Mouse (Mus musculus): ENCODE measurements around the gene Mreg. TPM values are rescaled to one million over a fixed set of nuclear protein-coding genes. Genes with fewer than 3 reads are reported as not detected.
"Not testable (repeated sequence)": the region's sequence is repeated elsewhere in the genome, so short reads cannot be mapped to it uniquely, and the experiment has no call there.

The Mreg gene
- polyA plus RNA-seq, 1 experiment from 2014 or later = 9.2 TPM

GRCm38 (mm10) chr1:72248226-72248737 is 36.2 kb upstream of the Mreg start:
- WGBS = 48% methylated on average over 9 of the region's 9 CpGs
- H3K4me1 ChIP-seq (ENCODE audit: control insufficient read depth, insufficient read depth, low read length); H3K4me2 ChIP-seq (replicated peaks; ENCODE audit: low read depth, low read length); H3K4me3 ChIP-seq (ENCODE audit: low read depth, low read length); H3K9ac ChIP-seq (replicated peaks; ENCODE audit: low read depth, low read length); ATAC-seq (ENCODE audit: insufficient number of reproducible peaks, insufficient read depth, low FRiP score, low read depth); H3K27me3 ChIP-seq (ENCODE audit: control insufficient read depth, insufficient read depth, low read length); H3K36me3 ChIP-seq (ENCODE audit: control insufficient read depth, insufficient read depth, low read length); H3K27ac ChIP-seq (ENCODE audit: low read length); H3K9me3 ChIP-seq (ENCODE audit: control insufficient read depth, low read depth, low read length): not testable (repeated sequence)

- no peaks in the 10 kb centered on the region for H3K9me3 ChIP-seq (ENCODE audit: control insufficient read depth, low read depth, low read length)
- H3K27ac ChIP-seq (ENCODE audit: low read length) = peak overlapping the region; percentile 98; the same call in 1 of the 2 replicates
- no peak overlapping the region; the same call in 1 of the 2 replicates for H3K4me3 ChIP-seq (ENCODE audit: low read depth, low read length)
- WGBS = 1% methylated on average over 12 of the region's 12 CpGs
- H3K27me3 ChIP-seq (ENCODE audit: control insufficient read depth, insufficient read depth, low read length) = no peaks in the 10 kb centered on the region
- no peaks in the 10 kb centered on the region for H3K4me1 ChIP-seq (ENCODE audit: control insufficient read depth, insufficient read depth, low read length)
- H3K4me2 ChIP-seq (replicated peaks; ENCODE audit: low read depth, low read length) = no peak overlapping the region
- ATAC-seq (ENCODE audit: insufficient number of reproducible peaks, insufficient read depth, low FRiP score, low read depth) = peak; percentile 86
- H3K36me3 ChIP-seq (ENCODE audit: control insufficient read depth, insufficient read depth, low read length) = no peaks in the 10 kb centered on the region
- H3K9ac ChIP-seq (replicated peaks; ENCODE audit: low read depth, low read length) = no peak overlapping the region
Observed at GRCm38 (mm10) chr1:72244317-72245036, 32.4 kb upstream of the Mreg start.

DNA sequence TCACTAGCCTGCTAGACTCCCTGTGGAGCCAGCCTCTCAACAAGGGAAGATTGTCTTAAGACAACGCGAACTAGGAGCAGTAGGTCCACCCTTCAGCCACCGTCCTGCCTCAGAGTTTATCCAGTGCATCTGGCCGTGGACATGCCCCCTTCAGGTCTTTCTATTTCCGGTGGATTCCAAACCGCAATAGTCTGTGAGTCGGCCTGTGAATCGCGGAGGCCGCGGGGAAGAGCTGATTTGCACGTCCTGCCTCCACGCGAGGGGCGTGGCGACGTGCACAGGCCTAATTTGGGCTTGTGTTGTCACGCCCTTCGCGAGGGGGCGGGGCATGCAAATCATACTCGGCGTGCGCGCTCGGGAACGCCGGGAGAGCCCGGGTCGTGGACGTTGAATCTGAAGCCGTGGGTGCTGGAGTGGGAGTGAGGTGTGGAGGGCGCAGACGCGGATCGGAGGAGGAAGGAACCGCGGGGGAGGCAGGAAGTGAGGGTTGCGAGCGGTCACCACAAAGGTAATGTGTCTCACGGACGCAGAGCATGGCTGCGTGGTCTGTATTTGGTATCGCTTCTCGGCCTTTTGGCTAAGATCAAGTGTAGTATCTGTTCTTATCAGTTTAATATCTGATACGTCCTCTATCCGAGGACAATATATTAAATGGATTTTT is 31.7 kb upstream of the Mreg start:
- no peaks in the 10 kb centered on the region for H3K9me3 ChIP-seq (ENCODE audit: control insufficient read depth, low read depth, low read length)
- peak; percentile 93 for ATAC-seq (ENCODE audit: insufficient number of reproducible peaks, insufficient read depth, low FRiP score, low read depth)
- peak overlapping the region; percentile 38 for H3K4me3 ChIP-seq (ENCODE audit: low read depth, low read length)
- peak overlapping the region; percentile 53 for H3K4me2 ChIP-seq (replicated peaks; ENCODE audit: low read depth, low read length)
- peak overlapping the region; percentile 98 for H3K27ac ChIP-seq (ENCODE audit: low read length)
- H3K36me3 ChIP-seq (ENCODE audit: control insufficient read depth, insufficient read depth, low read length) = no peaks in the 10 kb centered on the region
- no peaks in the 10 kb centered on the region for H3K4me1 ChIP-seq (ENCODE audit: control insufficient read depth, insufficient read depth, low read length)
- WGBS = under 1% methylated on average over 46 of the region's 47 CpGs
- H3K27me3 ChIP-seq (ENCODE audit: control insufficient read depth, insufficient read depth, low read length) = no peaks in the 10 kb centered on the region
- H3K9ac ChIP-seq (replicated peaks; ENCODE audit: low read depth, low read length) = peak overlapping the region; percentile 68

DNA sequence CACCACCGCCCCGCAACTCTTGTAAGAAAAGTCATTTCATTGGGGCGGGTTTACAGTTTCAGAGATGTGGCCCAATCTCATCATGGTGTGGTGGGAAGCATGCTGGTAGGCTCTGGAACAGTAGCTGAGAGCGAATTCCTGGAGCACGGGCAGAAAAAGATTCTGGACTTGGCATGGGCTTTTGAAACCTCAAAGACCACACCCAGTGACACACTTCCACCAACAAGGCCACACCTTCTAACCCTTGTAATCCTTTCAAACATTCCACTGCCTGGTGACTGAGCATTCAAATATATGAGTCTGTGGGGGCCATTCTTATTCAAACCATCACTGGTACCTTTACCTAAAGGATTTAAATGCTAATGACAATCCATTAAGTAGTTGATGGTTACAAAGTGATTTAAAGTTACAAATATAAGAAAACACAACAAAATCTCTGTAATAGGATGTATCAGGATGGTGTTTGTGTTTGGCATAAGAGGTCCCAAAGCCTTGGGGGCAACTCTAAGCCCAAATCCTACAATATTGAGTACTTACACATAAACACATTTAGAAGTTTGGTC is 30.6 kb upstream of the Mreg start:
- no peaks in the 10 kb centered on the region for H3K9me3 ChIP-seq (ENCODE audit: control insufficient read depth, low read depth, low read length)
- no peaks in the 10 kb centered on the region for H3K27me3 ChIP-seq (ENCODE audit: control insufficient read depth, insufficient read depth, low read length)
- WGBS = 81% methylated on average over 5 of the region's 5 CpGs
- no peak for ATAC-seq (ENCODE audit: insufficient number of reproducible peaks, insufficient read depth, low FRiP score, low read depth)
- no peaks in the 10 kb centered on the region for H3K4me1 ChIP-seq (ENCODE audit: control insufficient read depth, insufficient read depth, low read length)
- H3K4me3 ChIP-seq (ENCODE audit: low read depth, low read length) = no peak overlapping the region
- no peak overlapping the region for H3K27ac ChIP-seq (ENCODE audit: low read length)
- H3K9ac ChIP-seq (replicated peaks; ENCODE audit: low read depth, low read length) = no peak overlapping the region
- no peaks in the 10 kb centered on the region for H3K36me3 ChIP-seq (ENCODE audit: control insufficient read depth, insufficient read depth, low read length)
- H3K4me2 ChIP-seq (replicated peaks; ENCODE audit: low read depth, low read length) = no peak overlapping the region

DNA sequence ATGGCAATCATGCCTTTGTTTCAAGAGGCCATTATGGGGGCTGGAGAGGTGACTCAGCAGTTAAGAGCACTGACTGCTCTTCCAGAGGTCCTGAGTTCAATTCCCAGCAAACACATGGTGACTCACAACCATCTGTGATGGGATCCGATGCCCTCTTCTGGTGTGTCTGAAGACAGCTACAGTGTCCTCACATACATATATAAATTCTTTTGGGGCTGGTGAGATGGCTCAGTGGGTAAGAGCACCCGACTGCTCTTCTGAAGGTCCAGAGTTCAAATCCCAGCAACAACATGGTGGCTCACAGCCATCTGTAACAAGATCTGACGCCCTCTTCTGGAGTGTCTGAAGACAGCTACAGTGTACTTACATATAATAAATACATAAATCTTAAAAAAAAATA is 27.0 kb upstream of the Mreg start:
- H3K27ac ChIP-seq (ENCODE audit: low read length); H3K4me3 ChIP-seq (ENCODE audit: low read depth, low read length); H3K36me3 ChIP-seq (ENCODE audit: control insufficient read depth, insufficient read depth, low read length); H3K9me3 ChIP-seq (ENCODE audit: control insufficient read depth, low read depth, low read length); H3K27me3 ChIP-seq (ENCODE audit: control insufficient read depth, insufficient read depth, low read length); H3K9ac ChIP-seq (replicated peaks; ENCODE audit: low read depth, low read length); ATAC-seq (ENCODE audit: insufficient number of reproducible peaks, insufficient read depth, low FRiP score, low read depth); H3K4me2 ChIP-seq (replicated peaks; ENCODE audit: low read depth, low read length); H3K4me1 ChIP-seq (ENCODE audit: control insufficient read depth, insufficient read depth, low read length): not testable (repeated sequence)
- 77% methylated on average over 3 of the region's 3 CpGs for WGBS

DNA sequence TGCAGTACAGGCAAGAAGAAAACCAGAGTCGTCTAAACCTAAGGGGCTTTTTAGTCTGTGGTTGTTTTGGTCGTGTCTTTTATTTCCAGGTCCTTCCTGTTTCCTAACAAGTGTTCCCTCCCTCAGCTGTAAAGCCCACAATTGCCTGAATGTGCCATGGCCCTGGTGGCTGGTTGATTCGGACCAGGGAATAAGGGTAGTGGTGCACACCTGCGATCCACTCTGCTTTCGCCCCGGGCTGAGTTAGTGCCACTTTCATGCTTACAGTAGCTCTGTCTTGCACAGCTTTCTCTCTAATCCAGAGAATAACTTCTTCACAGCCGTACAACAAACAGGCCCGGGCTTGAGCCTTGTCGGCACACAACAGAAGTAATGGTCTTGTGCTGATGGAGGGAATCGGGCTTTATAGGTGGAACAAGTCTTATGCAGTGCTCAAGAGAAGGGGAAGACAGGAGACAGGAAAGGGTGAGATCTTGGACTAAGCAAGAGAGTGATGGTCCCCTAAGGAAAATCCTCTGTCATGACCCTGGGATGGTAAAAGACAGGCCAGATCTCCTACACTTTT is 26.0 kb upstream of the Mreg start:
- H3K4me2 ChIP-seq (replicated peaks; ENCODE audit: low read depth, low read length) = peak overlapping the region; percentile 28; the same call in 1 of the 2 replicates
- H3K4me1 ChIP-seq (ENCODE audit: control insufficient read depth, insufficient read depth, low read length) = no peaks in the 10 kb centered on the region
- WGBS = 58% methylated on average over 10 of the region's 10 CpGs
- no peaks in the 10 kb centered on the region for H3K36me3 ChIP-seq (ENCODE audit: control insufficient read depth, insufficient read depth, low read length)
- ATAC-seq (ENCODE audit: insufficient number of reproducible peaks, insufficient read depth, low FRiP score, low read depth) = no peak
- H3K9me3 ChIP-seq (ENCODE audit: control insufficient read depth, low read depth, low read length) = no peaks in the 10 kb centered on the region
- H3K27ac ChIP-seq (ENCODE audit: low read length) = no peak overlapping the region
- no peak overlapping the region for H3K4me3 ChIP-seq (ENCODE audit: low read depth, low read length)
- H3K27me3 ChIP-seq (ENCODE audit: control insufficient read depth, insufficient read depth, low read length) = no peaks in the 10 kb centered on the region
- H3K9ac ChIP-seq (replicated peaks; ENCODE audit: low read depth, low read length) = no peak overlapping the region

GRCm38 (mm10) chr1:72237007-72237775 is 25.1 kb upstream of the Mreg start:
- WGBS = 4% methylated on average over 11 of the region's 13 CpGs
- Histone ChIP-seq H3K4me1 (ENCODE audit: control insufficient read depth, insufficient read depth, low read length) (no peaks in the 10 kb centered on the region), H3K27me3 (ENCODE audit: control insufficient read depth, insufficient read depth, low read length) (no peaks in the 10 kb centered on the region), H3K4me3 (ENCODE audit: low read depth, low read length) (no peak overlapping the region), H3K9me3 (ENCODE audit: control insufficient read depth, low read depth, low read length) (no peaks in the 10 kb centered on the region), H3K36me3 (ENCODE audit: control insufficient read depth, insufficient read depth, low read length) (no peaks in the 10 kb centered on the region), H3K9ac (replicated peaks; ENCODE audit: low read depth, low read length) (no peak overlapping the region), H3K4me2 (replicated peaks; ENCODE audit: low read depth, low read length) (peak overlapping the region; percentile 28), H3K27ac (ENCODE audit: low read length) (no peak overlapping the region)
- ATAC-seq (ENCODE audit: insufficient number of reproducible peaks, insufficient read depth, low FRiP score, low read depth) = peak; percentile 53
